Mouse (Mus musculus) ES-E14 (cell line): ENCODE results near the gene Tbc1d24.

ENCODE experiments used
- CHD2 ChIP-seq: IDR thresholded peaks from 2 replicates; pipeline ENCODE4 v1.6.1; 2014; ENCODE audit warnings: mild to moderate bottlenecking, low read depth, low read length, inconsistent platforms
- HCFC1 ChIP-seq: IDR thresholded peaks from 2 replicates; pipeline ENCODE4 v1.6.1; 2012; ENCODE audit warnings: low read length, inconsistent platforms, borderline replicate concordance; ENCODE audit not compliant: insufficient read depth
- MAFK ChIP-seq: IDR thresholded peaks from 2 replicates; pipeline ENCODE4 v1.6.1; 2014; ENCODE audit warnings: mild to moderate bottlenecking, low read depth, low read length, inconsistent platforms; ENCODE audit not compliant: insufficient read depth
- ZC3H11A ChIP-seq: IDR thresholded peaks from 2 replicates; pipeline ENCODE4 v1.6.1; 2012; ENCODE audit warnings: low read depth, mild to moderate bottlenecking, inconsistent platforms, low read length, borderline replicate concordance

- TF ChIP-seq MAFK (no peak), CHD2 (no peak), ZC3H11A (no peak), HCFC1 (no peak)
Measured at GRCm38 (mm10) chr17:24224741-24225140, 19.4 kb upstream of the Tbc1d24 start.
